Mouse (Mus musculus) neural tube, embryonic 12.5 days (tissue): ENCODE measurements around the gene Atp5j2. TPM values are rescaled to one million over a fixed set of nuclear protein-coding genes. Genes with fewer than 3 reads are reported as not detected.

Experiments
- ATAC-seq: fragments of 200-750 bp; cut with Nextera tagmentation; 2 replicates; pipeline ENCODE4 v1.8.0; 2017; ENCODE audit warnings: low read depth, mild to moderate bottlenecking, moderate TSS enrichment, moderate library complexity; ENCODE audit not compliant: low FRiP score
- H3K27ac ChIP-seq: fragments of 300-500 bp; sonication (generic); 2 replicates; pipeline ENCODE4 v1.5.1; 2016
- H3K27me3 ChIP-seq: fragments of 300-500 bp; sonication (generic); replicated peaks from 2 replicates; pipeline ENCODE4 v1.6.1; 2016; ENCODE audit warnings: mild to moderate bottlenecking
- H3K36me3 ChIP-seq: fragments of 300-500 bp; sonication (generic); 2 replicates; pipeline ENCODE4 v1.6.1; 2016; ENCODE audit warnings: mild to moderate bottlenecking
- H3K4me1 ChIP-seq: fragments of 300-500 bp; sonication (generic); 2 replicates; pipeline ENCODE4 v1.6.1; 2016
- H3K4me2 ChIP-seq: fragments of 300-500 bp; sonication (generic); replicated peaks from 2 replicates; pipeline ENCODE4 v1.6.1; 2016; ENCODE audit warnings: mild to moderate bottlenecking
- H3K4me3 ChIP-seq: fragments of 300-500 bp; sonication (generic); 2 replicates; pipeline ENCODE4 v1.5.1; 2016
- H3K9ac ChIP-seq: fragments of 300-500 bp; sonication (generic); 2 replicates; pipeline ENCODE4 v1.6.1; 2016; ENCODE audit warnings: mild to moderate bottlenecking
- H3K9me3 ChIP-seq: fragments of 300-500 bp; sonication (generic); 2 replicates; pipeline ENCODE4 v1.6.1; 2016; ENCODE audit warnings: mild to moderate bottlenecking
- WGBS: fragments of 180-500 bp; shearing (Covaris S2); methylation state at CpG from one replicate; pipeline ENCODE4 v1.1.7; 2016; 5-methylcytosine and 5-hydroxymethylcytosine counted together
- polyA plus RNA-seq: library from polyadenylated mRNA; unstranded; fragments of >200 nt; fragmentation: Nextera tagmentation; extraction: Ambion mirVana; gene quantifications from 2 replicates; pipeline ENCODE4 v1.2.1, GENCODE M21; 2016

Gene Atp5j2
- polyA plus RNA-seq, 1 experiment from 2014 or later = 538 TPM

DNA sequence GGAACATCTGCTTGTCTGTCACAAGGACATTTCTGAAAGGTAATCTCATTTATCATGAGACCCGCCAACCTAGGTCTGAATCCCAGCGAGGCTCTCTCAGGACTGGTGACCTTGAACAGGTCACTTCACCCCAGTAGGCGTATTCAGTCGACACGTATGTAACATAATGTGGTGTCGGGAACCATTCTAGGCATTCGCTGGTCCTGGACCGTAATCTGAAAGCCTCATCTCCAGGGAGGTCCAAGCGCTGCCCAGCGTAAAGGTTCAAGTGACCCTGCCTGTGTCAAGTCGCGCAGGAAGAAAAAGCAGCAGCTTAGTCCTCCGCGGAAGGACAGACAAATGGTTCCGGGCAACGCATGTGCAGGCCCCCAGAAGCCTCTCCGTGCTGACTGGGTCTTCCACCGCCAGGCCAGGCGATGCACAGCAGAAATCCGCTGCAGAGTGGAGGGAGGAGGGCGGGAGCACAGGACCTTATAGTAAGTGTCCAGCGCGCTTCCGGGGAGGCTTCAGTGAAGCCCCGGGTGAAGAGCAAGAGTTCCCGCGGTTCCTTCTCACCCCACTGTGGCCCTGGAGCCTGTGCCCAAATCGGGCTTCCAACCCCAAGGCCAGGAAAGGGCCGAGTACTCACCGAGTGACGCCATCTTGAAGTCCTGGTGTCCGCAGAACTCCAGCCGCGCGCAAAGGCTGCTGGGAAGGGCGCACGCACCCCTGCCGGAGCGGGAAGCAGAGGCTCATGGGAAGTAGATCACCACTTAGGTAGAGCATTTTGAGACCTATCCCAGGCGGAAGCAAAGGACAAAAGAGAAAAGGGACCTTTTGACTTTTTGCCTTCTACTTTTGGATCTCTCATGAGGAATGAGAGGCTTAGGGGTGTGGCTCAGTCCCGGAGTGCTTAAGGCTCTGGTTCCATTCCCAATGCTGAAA lies 725 bp downstream of the Atp5j2 start:
- H3K36me3 ChIP-seq = peaks cover 43% of the 10 kb centered on the region
- WGBS = 1% methylated on average over 41 of the region's 41 CpGs

DNA sequence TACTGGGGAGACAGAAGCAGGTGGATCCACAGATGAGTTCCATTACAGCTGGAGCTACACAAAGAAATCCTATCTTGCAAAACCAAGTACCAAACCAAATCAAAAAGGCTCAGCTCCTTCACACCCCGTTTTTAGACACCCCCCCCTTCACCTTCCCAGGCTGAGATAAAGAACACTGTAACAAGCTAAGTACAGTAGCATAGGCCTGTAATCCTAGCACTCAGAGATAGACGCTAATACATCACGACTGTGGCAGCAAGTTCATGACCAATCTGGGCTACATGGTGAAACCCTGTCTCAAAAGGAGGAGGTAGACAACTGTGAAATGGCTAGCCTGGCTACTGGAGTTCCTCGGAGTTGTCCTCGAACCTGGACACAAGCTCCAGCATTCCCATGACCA lies 1.5 kb downstream of the Atp5j2 start:
- Histone ChIP-seq H3K27ac (no peak overlapping the region), H3K9ac (peak overlapping the region; percentile 92), H3K36me3 (peaks cover 44% of the 10 kb centered on the region), H3K4me3 (peak overlapping the region; percentile 86), H3K27me3 (no peaks in the 10 kb centered on the region), H3K9me3 (no peaks in the 10 kb centered on the region), H3K4me1 (peaks cover 16% of the 10 kb centered on the region), H3K4me2 (peak overlapping the region; percentile 85)
- 61% methylated on average over 5 of the region's 5 CpGs for WGBS
- no peak for ATAC-seq

More for the DNA sequence above, 725 bp downstream of the Atp5j2 start:
- Histone ChIP-seq H3K4me2 (peak overlapping the region; percentile 85), H3K9me3 (no peaks in the 10 kb centered on the region), H3K4me1 (peaks cover 16% of the 10 kb centered on the region), H3K4me3 (peak overlapping the region; percentile 86), H3K27me3 (no peaks in the 10 kb centered on the region), H3K27ac (peak overlapping the region; percentile 76), H3K9ac (peak overlapping the region; percentile 92)
- peak; percentile 91 for ATAC-seq

DNA sequence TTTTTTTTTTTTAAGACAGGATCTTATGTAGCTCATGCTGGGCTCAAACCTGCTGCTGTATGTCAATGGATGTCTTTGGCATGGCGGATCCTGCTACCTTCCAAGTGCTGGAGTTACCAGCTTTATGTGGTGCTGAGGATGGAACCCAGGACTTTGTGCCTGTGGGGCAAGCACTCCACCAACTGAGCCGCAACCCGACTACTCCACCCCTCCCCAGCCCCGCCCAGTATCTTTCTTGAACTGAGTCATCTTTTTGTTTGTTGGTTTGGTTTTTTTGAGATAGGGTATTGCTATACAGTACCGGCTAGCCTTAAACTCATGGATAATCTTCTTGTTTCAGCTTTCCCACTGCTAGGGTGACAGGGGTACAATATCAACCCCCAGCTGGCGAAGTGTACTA lies 2.4 kb downstream of the Atp5j2 start:
- H3K36me3 ChIP-seq = peaks cover 42% of the 10 kb centered on the region
- H3K4me2 ChIP-seq = peak overlapping the region; percentile 85
- WGBS = 98% methylated on average over 6 of the region's 6 CpGs
- no peak overlapping the region for H3K27ac ChIP-seq
- H3K4me1 ChIP-seq = peaks cover 16% of the 10 kb centered on the region
- H3K27me3 ChIP-seq = no peaks in the 10 kb centered on the region
- no peak overlapping the region for H3K9ac ChIP-seq
- H3K9me3 ChIP-seq = no peaks in the 10 kb centered on the region
- ATAC-seq = no peak
- no peak overlapping the region for H3K4me3 ChIP-seq

DNA sequence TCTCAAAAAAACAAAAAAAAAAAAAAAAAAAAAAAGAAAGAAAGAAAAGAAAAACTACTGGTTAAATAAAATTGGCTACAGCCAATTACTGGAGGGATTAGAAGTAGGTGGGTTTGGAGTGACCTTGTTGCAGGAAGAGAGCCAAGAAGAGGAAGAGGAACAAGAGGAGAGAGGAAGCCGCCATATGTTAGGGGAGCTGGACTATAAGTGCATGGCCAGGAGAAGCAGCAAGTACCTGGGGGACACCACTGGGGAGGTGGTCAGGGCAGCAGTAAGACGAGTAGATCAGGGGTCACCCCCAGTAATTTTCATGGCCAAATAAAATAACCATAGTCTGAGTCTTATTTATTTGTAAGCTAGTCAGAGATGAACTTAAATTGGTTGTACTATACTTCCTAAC lies 6.6 kb downstream of the Atp5j2 start:
- Histone ChIP-seq H3K4me2 (no peak overlapping the region), H3K4me3 (no peak overlapping the region), H3K27me3 (no peaks in the 10 kb centered on the region), H3K27ac (no peak overlapping the region), H3K9me3 (no peaks in the 10 kb centered on the region), H3K36me3 (peaks cover 76% of the 10 kb centered on the region), H3K9ac (no peak overlapping the region), H3K4me1 (peaks cover 7% of the 10 kb centered on the region)
- WGBS = 97% methylated on average over 2 of the region's 2 CpGs
- no peak for ATAC-seq

DNA sequence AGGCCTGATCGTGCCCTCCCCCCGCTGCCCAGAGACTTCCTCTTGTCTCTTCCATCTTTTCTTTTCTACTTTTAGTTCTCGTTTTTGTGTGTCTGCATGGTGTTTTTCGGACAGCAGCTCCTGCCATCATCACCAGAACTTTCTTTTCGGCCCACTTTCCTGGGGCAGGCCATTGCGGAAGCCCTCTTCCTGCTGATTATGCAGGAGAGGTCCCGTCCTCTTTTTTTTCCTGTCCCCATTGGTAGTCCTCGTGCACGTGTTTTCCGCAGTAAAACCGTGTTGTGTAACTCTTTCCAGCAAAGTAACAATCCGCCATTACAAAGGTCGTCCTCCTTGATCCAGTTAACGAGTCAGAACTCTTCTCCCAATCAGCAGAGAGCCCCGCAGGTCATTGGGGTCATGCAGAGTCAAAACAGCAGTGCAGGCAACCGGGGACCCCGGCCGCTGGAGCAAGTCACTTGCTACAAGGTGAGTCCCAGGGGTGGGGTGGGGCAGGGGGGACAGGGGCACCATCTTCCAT lies 13.3 kb downstream of the Atp5j2 start:
- Histone ChIP-seq H3K4me2 (no peak overlapping the region), H3K9me3 (no peaks in the 10 kb centered on the region), H3K4me1 (no peaks in the 10 kb centered on the region), H3K27me3 (no peaks in the 10 kb centered on the region), H3K9ac (no peak overlapping the region), H3K4me3 (no peak overlapping the region), H3K36me3 (peaks cover 100% of the 10 kb centered on the region), H3K27ac (no peak overlapping the region)
- 89% methylated on average over 18 of the region's 18 CpGs for WGBS
- no peak for ATAC-seq

DNA sequence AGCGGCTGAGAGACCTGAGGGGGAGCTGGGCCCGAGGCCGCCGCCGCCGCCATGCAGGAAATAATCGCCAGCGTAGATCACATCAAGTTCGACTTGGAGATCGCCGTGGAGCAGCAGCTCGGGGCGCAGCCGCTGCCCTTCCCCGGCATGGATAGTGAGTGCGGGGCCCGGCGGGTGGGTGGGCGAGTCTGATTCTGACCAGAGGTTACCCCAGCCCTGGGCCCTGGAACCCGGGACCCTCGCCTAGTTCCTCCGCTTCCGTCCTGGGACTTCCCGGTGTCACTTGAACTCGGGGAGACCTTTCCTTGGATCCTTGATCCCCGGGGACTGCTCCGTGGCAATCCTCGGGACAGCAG lies 24.6 kb downstream of the Atp5j2 start:
- Histone ChIP-seq H3K4me1 (peaks cover 24% of the 10 kb centered on the region), H3K36me3 (peaks cover 46% of the 10 kb centered on the region), H3K27me3 (no peaks in the 10 kb centered on the region), H3K9ac (peak overlapping the region; percentile 95), H3K27ac (peak overlapping the region; percentile 42; the same call in 1 of the 2 replicates), H3K9me3 (no peaks in the 10 kb centered on the region), H3K4me2 (peak overlapping the region; percentile 90), H3K4me3 (peak overlapping the region; percentile 91)
- ATAC-seq = peak; percentile 71
- WGBS = under 1% methylated on average over 28 of the region's 28 CpGs

DNA sequence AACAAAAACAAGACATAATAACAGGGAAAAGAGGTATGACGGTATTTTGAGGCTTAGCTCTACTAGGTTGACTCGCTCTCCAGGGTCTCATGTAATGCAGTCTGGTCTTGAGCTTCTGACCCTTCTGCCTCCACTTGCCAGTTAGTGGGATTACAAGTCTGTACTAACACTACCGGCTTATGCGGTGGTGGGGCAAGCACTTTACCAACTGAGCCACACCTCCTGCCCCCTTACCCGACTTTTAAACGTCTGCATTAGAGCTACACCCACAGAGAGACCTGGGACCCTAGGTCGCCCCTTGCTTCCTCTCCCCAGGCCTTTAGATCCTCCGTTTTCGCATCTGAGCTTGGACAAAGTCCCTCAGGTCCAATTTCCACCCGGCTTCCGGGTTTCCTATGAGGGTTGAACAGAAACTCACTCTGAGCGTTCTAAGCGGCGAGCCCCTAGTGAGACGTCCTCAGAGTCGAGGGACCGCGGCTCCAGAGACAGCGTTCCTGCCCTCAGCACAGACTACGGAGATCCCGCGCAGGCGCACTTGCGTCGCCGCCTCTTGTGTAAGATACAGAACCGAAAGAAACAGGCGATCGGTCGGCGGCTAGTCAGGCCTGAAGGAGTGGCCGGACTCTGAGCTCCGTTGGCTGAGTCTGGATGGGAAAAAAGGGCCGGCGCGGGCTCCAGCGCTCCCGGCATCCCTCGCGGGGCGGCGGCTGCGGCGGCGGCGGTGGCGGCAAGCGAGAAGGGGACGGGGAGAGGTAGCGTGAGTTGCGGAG lies 25.1 kb downstream of the Atp5j2 start, which contains the start of the genes Ptcd1 and Cpsf4:
Ptcd1 (minus strand) TSS at position 573 of the 770 bp plus-strand sequence.
Cpsf4 (plus strand) TSS at position 678 of the 770 bp plus-strand sequence.
- Histone ChIP-seq H3K4me3 (peak within 1 kb of the TSS; percentile 91), H3K4me1 (peaks cover 24% of the 10 kb centered on the region), H3K9ac (peak within 1 kb of the TSS; percentile 95), H3K4me2 (peak within 1 kb of the TSS; percentile 90), H3K36me3 (peaks cover 43% of the 10 kb centered on the region), H3K27ac (peak within 1 kb of the TSS; percentile 42; the same call in 1 of the 2 replicates), H3K9me3 (no peaks in the 10 kb centered on the region), H3K27me3 (no peaks in the 10 kb centered on the region)
- under 1% methylated on average over 51 of the region's 51 CpGs for WGBS
- peak; percentile 95 for ATAC-seq

DNA sequence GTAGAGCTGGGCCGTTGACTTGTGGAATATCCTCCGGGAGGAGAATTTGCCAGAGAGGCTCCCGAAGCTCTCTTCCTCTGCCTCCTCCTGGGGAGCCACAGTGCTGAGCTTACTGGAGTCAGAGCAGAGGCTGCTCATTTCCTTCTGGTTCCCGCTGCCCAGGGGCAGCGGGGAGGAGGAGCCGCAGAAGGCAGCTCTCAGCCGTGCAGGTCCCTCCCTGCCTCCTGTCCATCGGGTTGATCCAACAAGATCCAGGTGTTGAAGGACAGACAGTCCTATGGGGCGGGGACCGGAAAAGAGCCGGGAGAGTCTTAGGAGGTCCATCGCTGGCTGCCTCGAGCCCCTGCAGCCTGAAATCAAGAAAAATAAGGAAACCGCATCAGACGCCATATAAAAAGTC lies 26.7 kb downstream of the Atp5j2 start:
- Histone ChIP-seq H3K27me3 (no peaks in the 10 kb centered on the region), H3K9me3 (no peaks in the 10 kb centered on the region), H3K4me1 (peaks cover 24% of the 10 kb centered on the region), H3K27ac (no peak overlapping the region), H3K9ac (no peak overlapping the region), H3K4me3 (no peak overlapping the region), H3K36me3 (peaks cover 43% of the 10 kb centered on the region), H3K4me2 (no peak overlapping the region)
- no peak for ATAC-seq
- WGBS = 92% methylated on average over 15 of the region's 15 CpGs

DNA sequence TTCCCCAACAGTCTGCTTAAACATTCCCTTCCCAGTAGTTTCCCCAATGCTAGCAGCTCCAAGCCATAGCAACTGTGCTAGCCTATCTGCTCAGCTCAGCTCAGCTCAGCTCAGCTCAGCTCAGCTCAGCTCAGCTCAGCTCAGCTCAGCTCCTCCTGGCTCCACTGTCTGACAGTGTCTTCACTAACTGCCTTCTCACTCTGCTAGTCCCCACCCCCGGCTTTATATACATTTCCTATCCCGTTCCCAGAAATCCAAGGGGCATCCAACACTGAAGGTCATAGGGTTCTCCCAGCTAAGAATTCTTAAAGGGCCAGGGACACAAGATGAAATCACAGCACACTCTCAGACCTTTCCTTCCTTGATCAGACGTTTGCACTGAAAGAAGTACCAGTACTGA lies 27.2 kb downstream of the Atp5j2 start:
- Histone ChIP-seq H3K9me3 (no peaks in the 10 kb centered on the region), H3K4me1 (peaks cover 24% of the 10 kb centered on the region), H3K36me3 (peaks cover 44% of the 10 kb centered on the region), H3K9ac (no peak overlapping the region), H3K4me2 (no peak overlapping the region), H3K27ac (no peak overlapping the region), H3K27me3 (no peaks in the 10 kb centered on the region), H3K4me3 (no peak overlapping the region)
- 69% methylated on average over 3 of the region's 3 CpGs for WGBS
- no peak for ATAC-seq

DNA sequence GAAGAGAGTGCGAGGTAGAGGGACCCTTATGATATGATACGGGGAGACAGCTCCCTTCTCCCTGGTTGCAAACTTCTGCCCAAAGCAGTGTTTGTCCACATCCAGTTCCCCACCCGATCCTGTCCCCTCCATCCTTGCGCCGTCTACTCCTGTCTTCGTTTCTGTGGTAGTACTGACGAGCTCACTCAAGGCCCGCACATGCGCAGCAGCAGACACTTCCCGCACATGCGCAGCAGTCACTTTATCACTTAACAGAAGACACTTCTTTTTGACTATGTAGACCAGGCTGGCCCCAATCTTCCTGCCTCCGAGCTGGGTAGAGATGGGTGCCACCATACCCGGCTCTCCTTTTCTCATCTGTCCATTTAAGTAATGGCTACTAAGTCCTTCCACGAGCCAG lies 30.5 kb downstream of the Atp5j2 start:
- 93% methylated on average over 14 of the region's 14 CpGs for WGBS
- no peak overlapping the region for H3K27ac ChIP-seq
- H3K4me2 ChIP-seq = no peak overlapping the region
- H3K4me1 ChIP-seq = peaks cover 7% of the 10 kb centered on the region
- H3K36me3 ChIP-seq = peaks cover 69% of the 10 kb centered on the region
- no peaks in the 10 kb centered on the region for H3K27me3 ChIP-seq
- H3K4me3 ChIP-seq = no peak overlapping the region
- ATAC-seq = no peak
- no peak overlapping the region for H3K9ac ChIP-seq
- H3K9me3 ChIP-seq = no peaks in the 10 kb centered on the region

DNA sequence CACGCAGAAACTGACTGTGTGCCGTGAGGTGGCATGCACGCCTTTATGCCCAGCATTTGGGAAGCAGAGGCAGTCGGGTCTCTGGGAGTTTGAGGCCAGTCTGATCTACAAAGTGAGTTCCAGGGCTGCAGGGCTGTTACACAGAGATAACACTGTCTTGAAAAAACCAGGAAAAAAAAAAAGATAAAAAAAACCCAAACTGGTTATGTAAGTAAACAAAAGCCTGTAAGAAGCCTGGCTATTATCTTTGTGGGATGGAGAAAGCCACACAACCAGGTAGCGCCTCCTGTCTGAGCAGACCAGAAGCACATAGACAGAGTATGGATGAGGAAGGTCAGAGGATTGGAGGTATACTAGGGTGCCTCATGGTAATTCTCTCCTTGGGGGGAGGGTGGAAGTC lies 39.2 kb downstream of the Atp5j2 start:
- Histone ChIP-seq H3K27me3 (no peaks in the 10 kb centered on the region), H3K4me2 (no peak overlapping the region), H3K36me3 (peaks cover 85% of the 10 kb centered on the region), H3K9ac (no peak overlapping the region), H3K27ac (no peak overlapping the region), H3K9me3 (no peaks in the 10 kb centered on the region), H3K4me1 (no peaks in the 10 kb centered on the region), H3K4me3 (no peak overlapping the region)
- 93% methylated on average over 5 of the region's 5 CpGs for WGBS
- ATAC-seq = no peak

DNA sequence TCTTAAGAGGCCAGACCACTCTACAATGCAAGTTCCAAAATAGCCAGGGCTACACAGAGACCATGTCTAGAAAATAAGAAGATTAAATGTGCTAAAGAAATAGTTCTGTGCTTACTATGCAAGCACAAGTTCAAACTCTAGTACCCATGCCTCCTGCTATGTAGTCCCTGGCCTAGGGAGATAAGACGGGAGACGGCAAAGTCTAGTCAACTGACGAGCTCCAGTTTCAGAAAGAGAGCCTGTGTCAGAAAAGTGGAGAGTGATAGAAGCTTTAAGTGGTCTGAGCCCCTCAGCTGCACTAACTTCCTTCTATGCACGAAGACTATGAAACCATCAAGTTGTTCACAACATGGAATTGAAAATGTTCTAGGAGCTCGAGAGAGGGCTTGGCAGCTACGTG lies 42.6 kb downstream of the Atp5j2 start:
- Histone ChIP-seq H3K27me3 (no peaks in the 10 kb centered on the region), H3K4me3 (no peak overlapping the region), H3K4me1 (no peaks in the 10 kb centered on the region), H3K36me3 (peaks cover 96% of the 10 kb centered on the region), H3K9me3 (no peaks in the 10 kb centered on the region), H3K9ac (no peak overlapping the region), H3K27ac (no peak overlapping the region), H3K4me2 (no peak overlapping the region)
- WGBS = 93% methylated on average over 6 of the region's 6 CpGs
- no peak for ATAC-seq
